8 mouse cellular contexts compared by ENCODE assay signal in genomic region chr4:129113083-129113988, GRCm38 (mm10). TPM values are rescaled to one million over a fixed set of nuclear protein-coding genes. Genes with fewer than 3 reads are reported as not detected.
DNase-seq lines count a peak whose midpoint lies in the region; ATAC-seq lines count a peak whose summit lies in the region.

No protein-coding gene starts in this region.

- H3K9me3 ChIP-seq in liver, embryonic 11.5 days (ENCODE audit: control insufficient read depth, low read length): no peaks in the 10 kb centered on the region

- DNase-seq in urinary bladder, postnatal 4 days (ENCODE audit: low spot score in 2 of 2): peak; percentile 67 to 81
- no peak for DNase-seq in urinary bladder, adult 2 months (ENCODE audit: low spot score)
- peak; percentile 84 to 95 for DNase-seq in cerebellum, postnatal 4 days (ENCODE audit: low spot score in 2 of 2)
- peak; percentile 25 for DNase-seq in gastrocnemius, postnatal 25 days
- DNase-seq in kidney, postnatal 10 days: peak; percentile 85
- peak; percentile 77 for DNase-seq in liver, embryonic 11.5 days (ENCODE audit: low spot score)
- peak; percentile 73 for DNase-seq in naive thymus-derived CD4-positive, alpha-beta T cell, adult 2 months (ENCODE audit: low read depth)
- DNase-seq in telencephalon, adult 2 months (ENCODE audit: low read depth, low spot score): peak; percentile 93

- H3K9ac ChIP-seq in liver, embryonic 11.5 days (ENCODE audit: low read depth, low read length): no peak overlapping the region

- H3K36me3 ChIP-seq in liver, embryonic 11.5 days (ENCODE audit: control insufficient read depth, insufficient read depth, low read length): no peaks in the 10 kb centered on the region

- no peak overlapping the region for H3K4me2 ChIP-seq in liver, embryonic 11.5 days

- peaks cover under 1% of the 10 kb centered on the region for H3K27me3 ChIP-seq in liver, embryonic 11.5 days (replicated peaks; ENCODE audit: control insufficient read depth, insufficient read depth, low read length)

- peak; percentile 73 for ATAC-seq in liver, embryonic 11.5 days (replicated peaks; ENCODE audit: low FRiP score)

- no peaks in the 10 kb centered on the region; the same call in 1 of the 2 replicates for H3K4me1 ChIP-seq in liver, embryonic 11.5 days (replicated peaks; ENCODE audit: control insufficient read depth, insufficient read depth, low read length)

- WGBS in liver, embryonic 11.5 days: 32% methylated on average over 28 of the region's 28 CpGs

- no peak overlapping the region for H3K27ac ChIP-seq in liver, embryonic 11.5 days (ENCODE audit: low read depth, low read length)

- no peak overlapping the region for H3K4me3 ChIP-seq in liver, embryonic 11.5 days (ENCODE audit: low read depth, low read length)

RNA-seq across cellular contexts. Expression of gene Tmem54, which starts 8.0 kb away (rescaled TPM):
- 25.3 and 27.2 TPM in 2 replicates for polyA plus RNA-seq in urinary bladder, adult 2 months (2012; rRNA removed)
- not detected for total RNA-seq in gastrocnemius, postnatal 25 days (2021)
- 2.3 and 3.3 TPM in 2 replicates for polyA plus RNA-seq in liver, embryonic 11.5 days (2014; fragmentation: Nextera tagmentation; extraction: Ambion mirVana)

RNA-seq across cellular contexts. Expression of gene Hpca, which starts 8.5 kb away (rescaled TPM):
- 0.46 and 0.55 TPM in 2 replicates for polyA plus RNA-seq in urinary bladder, adult 2 months (2012; rRNA removed)
- total RNA-seq in gastrocnemius, postnatal 25 days (2021): not detected
- polyA plus RNA-seq in liver, embryonic 11.5 days (2014; fragmentation: Nextera tagmentation; extraction: Ambion mirVana): 3.1 and 4.4 TPM in 2 replicates

RNA-seq across cellular contexts. Expression of gene Fndc5, which starts 23.5 kb away (rescaled TPM):
- 5.9 and 7.1 TPM in 2 replicates for polyA plus RNA-seq in urinary bladder, adult 2 months (2012; rRNA removed)
- 10 to 100 TPM; 71.5 to 93.0 TPM for total RNA-seq in gastrocnemius, postnatal 25 days (2021)
- polyA plus RNA-seq in liver, embryonic 11.5 days (2014; fragmentation: Nextera tagmentation; extraction: Ambion mirVana): 1.8 and 2.0 TPM in 2 replicates

RNA-seq across cellular contexts. Expression of gene Rnf19b, which starts 55.3 kb away (rescaled TPM):
- polyA plus RNA-seq in urinary bladder, adult 2 months (2012; rRNA removed): 25.9 and 28.9 TPM in 2 replicates
- total RNA-seq in gastrocnemius, postnatal 25 days (2021): 10 to 100 TPM; 17.8 to 20.2 TPM
- polyA plus RNA-seq in liver, embryonic 11.5 days (2014; fragmentation: Nextera tagmentation; extraction: Ambion mirVana): 6.7 and 7.2 TPM in 2 replicates
